Mouse (Mus musculus): ENCODE measurements around the gene Zkscan1.
A peak's percentile ranks its signal among the peaks of the same experiment; 100 is the strongest.

The Zkscan1 gene

DNA sequence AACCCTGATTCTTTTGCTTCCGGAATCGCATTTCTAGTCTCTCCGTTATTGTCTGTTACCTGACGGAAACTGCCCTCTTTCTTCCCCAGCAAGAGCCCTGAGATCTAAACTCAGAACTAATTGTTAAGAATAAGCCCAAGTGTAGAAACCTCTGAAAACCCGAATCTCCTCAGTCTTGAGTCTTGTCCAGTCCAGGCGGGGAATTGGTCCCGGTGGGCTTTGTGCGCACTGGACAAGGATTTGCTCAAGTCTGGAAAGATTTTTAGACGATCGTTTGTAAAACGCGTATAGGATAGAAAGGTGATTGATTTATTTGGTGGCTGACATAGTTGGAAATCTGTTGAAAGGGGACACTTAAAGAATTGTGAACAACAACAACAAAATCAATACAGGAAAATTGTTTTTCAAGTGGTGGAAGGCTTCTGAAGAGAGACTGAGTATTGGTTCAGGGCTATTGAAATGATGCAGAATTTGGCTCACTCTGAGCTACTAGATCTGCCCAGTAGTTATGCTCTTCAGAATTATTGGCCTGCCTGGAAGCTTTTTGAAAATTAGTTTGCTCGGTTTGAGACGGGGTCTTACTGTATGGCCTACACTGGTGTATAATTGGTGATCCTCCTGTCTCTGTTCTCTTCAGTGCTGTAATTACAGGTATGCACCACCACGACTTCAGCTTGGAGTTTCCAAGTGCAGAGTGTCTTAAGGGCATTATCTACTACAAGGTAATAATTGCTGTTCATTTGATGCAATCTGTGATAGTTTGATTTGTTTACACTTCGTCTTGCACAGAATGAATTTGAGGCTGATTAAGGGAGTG is 32.5 kb downstream of the Zkscan1 start:
- DNase-seq (ENCODE audit: low spot score), result no peak

GRCm38 (mm10) chr5:138118041-138118440 is 33.2 kb downstream of the Zkscan1 start:
- DNase-seq (ENCODE audit: low spot score), result no peak

DNA sequence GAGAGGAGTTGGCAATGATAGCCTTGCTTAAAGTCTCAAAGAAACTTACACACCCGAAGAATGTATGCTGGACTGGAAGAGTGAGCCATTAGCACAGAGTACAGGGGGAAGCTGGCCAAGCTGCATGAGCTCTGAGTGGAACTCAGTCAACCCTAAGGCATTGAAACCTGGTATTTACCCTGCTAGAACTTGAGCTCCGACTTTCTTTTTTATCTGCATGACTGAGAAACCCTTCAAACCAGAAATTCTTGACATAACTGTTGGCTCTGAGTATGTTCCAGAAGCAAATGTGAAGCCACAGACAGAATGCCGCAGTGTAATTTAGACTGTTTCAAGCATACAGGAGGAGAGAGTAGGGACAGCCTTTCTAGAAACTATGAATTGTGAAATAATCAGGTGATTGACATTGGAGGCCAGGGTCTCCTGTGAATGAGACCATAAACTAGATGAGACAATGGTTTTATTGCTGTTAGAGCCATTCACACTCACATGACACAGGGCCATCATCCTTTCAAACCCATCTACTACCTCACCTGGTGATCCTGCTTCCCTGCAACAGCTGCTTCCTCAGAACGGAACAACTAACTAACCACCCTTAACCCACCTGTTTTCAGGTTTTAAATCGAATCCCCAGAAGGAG is 47.7 kb downstream of the Zkscan1 start:
- DNase-seq (ENCODE audit: low spot score), result no peak

- no peak for DNase-seq (ENCODE audit: low spot score)
Measured at GRCm38 (mm10) chr5:138137257-138137656, 52.4 kb downstream of the Zkscan1 start.

DNA sequence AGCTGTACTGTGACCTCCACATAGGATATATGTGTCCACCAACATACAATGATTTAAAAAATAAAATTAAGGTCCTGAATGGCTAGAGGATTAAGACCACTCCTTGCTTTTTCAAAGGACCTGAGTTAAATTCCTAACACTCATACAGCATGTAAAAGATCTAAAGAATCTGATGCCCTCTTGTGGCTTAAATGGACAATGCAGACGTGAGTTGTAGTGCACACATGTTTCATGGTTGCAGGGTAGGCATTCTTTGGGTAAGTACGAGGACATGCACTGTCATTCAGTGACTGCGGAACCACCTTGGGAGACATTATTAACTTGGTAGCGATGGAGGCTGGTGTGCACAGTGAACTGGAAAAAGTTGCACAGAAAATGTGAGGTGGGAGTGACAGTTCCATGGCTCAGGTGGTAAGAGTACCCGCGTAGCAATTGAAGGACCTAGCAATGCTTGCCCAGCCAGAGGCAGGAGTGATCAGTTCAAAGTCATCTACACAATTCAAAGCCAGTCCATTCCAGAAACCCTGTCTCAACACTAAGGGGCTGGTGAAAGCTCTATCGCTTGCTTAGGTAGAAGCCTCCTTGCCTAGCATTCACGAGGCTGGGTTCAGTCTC is 53.2 kb downstream of the Zkscan1 start:
- DNase-seq (ENCODE audit: low spot score), result no peak

GRCm38 (mm10) chr5:138138585-138138984 is 53.7 kb downstream of the Zkscan1 start:
- DNase-seq (ENCODE audit: low spot score), result no peak

- DNase-seq (ENCODE audit: low spot score), result no peak
Measured at GRCm38 (mm10) chr5:138154390-138154789, 69.5 kb downstream of the Zkscan1 start.

- peak; percentile 93 for DNase-seq (ENCODE audit: low spot score)
Measured at GRCm38 (mm10) chr5:138155443-138155976, 70.6 kb downstream of the Zkscan1 start, which contains the start of gene Zfp113. Gene Zfp113, minus strand, starts transcription at chr5:138155744.
